ENCODE assay signal across 25 mouse cellular contexts in the genomic region with DNA sequence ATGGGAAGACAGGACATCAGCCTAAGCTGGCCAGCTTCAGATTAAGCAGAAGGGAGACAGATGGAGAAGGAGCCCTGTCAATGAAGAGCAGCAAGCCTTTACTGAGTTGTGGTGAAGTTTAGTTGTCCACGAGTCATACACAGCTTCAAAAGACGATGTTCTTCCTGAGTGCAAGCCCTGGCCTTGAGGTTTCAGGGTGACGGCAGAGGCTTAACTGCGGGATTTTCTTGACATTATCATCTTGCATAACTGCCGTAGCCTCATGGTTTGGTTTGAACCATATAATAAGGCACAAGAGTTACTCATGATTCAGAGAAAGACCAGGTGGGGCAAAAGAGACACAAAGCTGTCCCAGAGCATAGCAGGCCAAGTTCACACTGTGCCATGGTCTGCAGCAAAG. TPM values are rescaled to one million over a fixed set of nuclear protein-coding genes. Genes with fewer than 3 reads are reported as not detected.
"Had no signal": no experiment of that assay in that cellular context is flagged by ENCODE, and none has a peak within 500 bp of the region (broad histone marks: within the 10 kb centered on the region; RNA-seq: fewer than 3 reads in every experiment).

No protein-coding gene starts in this region.

- ATAC-seq: liver, postnatal 0 days; lung, postnatal 0 days; midbrain, embryonic 13.5 days; midbrain, embryonic 15.5 days had no signal

- DNase-seq: liver, postnatal 0 days; lung, adult 2 months; lung, postnatal 14 days; lung, postnatal 36 days; retina, postnatal 1 day; right cerebral cortex, adult 18-20 months; thymus, adult 2 months; thymus, postnatal 25 days; thymus, postnatal 4 days had no signal

- H3K27ac ChIP-seq: lung, embryonic 15.5 days; macrophage; midbrain, embryonic 13.5 days; midbrain, embryonic 15.5 days; neural tube, embryonic 12.5 days; stomach, embryonic 15.5 days; stomach, postnatal 0 days had no signal

- H3K27me3 ChIP-seq: lung, embryonic 15.5 days; megakaryocyte, embryonic 14.5 days; midbrain, embryonic 13.5 days; midbrain, embryonic 15.5 days; neural tube, embryonic 12.5 days; stomach, embryonic 15.5 days had no signal

- H3K4me1 ChIP-seq: lung, embryonic 15.5 days; neural tube, embryonic 12.5 days; stomach, embryonic 15.5 days had no signal

- H3K4me2 ChIP-seq: lung, embryonic 15.5 days; midbrain, embryonic 11.5 days; midbrain, embryonic 13.5 days; midbrain, embryonic 15.5 days; neural tube, embryonic 12.5 days; stomach, embryonic 15.5 days had no signal

- H3K9me3 ChIP-seq: lung, embryonic 15.5 days; megakaryocyte, embryonic 14.5 days; midbrain, embryonic 13.5 days; midbrain, embryonic 15.5 days; neural tube, embryonic 12.5 days; stomach, embryonic 15.5 days had no signal

- H3K9ac ChIP-seq: liver, postnatal 0 days; lung, embryonic 15.5 days; midbrain, embryonic 13.5 days; midbrain, embryonic 15.5 days; neural tube, embryonic 12.5 days; stomach, embryonic 15.5 days had no signal

- H3K4me3 ChIP-seq: lung, embryonic 15.5 days; midbrain, embryonic 13.5 days; midbrain, embryonic 15.5 days; neural tube, embryonic 12.5 days; stomach, embryonic 15.5 days had no signal

- H3K36me3 ChIP-seq: lung, embryonic 15.5 days; midbrain, embryonic 13.5 days; midbrain, embryonic 15.5 days; neural tube, embryonic 12.5 days; stomach, embryonic 15.5 days had no signal

RNA-seq across cellular contexts. Expression of gene Gpr31b, which starts 54.2 kb away (rescaled TPM):
- total RNA-seq: monocyte, adult 5-6 weeks; neutrophil, adult 5-6 weeks had no signal
- polyA plus RNA-seq: liver, postnatal 0 days; lung, adult 2 months; lung, embryonic 15.5 days; lung, postnatal 0 days; midbrain, embryonic 11.5 days; midbrain, embryonic 13.5 days; midbrain, postnatal 0 days; neural tube, embryonic 12.5 days; neural tube, embryonic 14.5 days; stomach, embryonic 15.5 days; urinary bladder, adult 2 months had no signal

RNA-seq across cellular contexts. Expression of gene Acat3, which starts 57.5 kb away (rescaled TPM):
- total RNA-seq: monocyte, adult 5-6 weeks had no signal
- polyA plus RNA-seq: spleen, adult 2 months had no signal
